Mouse (Mus musculus) embryo, embryonic 11.5 days (tissue): ENCODE results near the gene Kif21a.

Source experiments
- DNase-seq: peaks from one replicate; pipeline ENCODE4 v3.0.0-alpha.2; 2012; ENCODE audit warnings: low read depth, low spot score

Gene Kif21a

GRCm38 (mm10) chr15:91049496-91050441 is at the start of gene Kif21a:
TSS of gene Kif21a (minus strand) at chr15:91049948.
- DNase-seq = no peak

DNA sequence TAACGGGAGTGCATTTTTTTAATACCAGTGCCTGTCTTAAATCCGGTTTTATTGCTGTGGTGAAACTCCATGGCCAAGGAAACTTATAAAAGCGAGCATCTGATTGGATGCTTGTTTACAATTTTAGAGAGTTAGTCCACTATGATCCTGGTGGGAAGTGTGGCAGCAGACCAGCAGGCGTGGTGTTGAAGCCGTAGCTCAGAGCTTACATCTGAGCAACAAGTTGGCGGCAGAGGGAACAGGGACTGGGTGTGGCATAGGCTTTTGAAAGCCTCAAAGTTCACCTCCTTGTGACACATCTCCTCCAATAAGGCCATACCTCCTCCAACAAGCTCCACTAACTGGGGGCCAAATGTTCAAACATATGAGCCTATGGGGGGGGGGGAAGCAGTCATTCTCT is 46.9 kb upstream of the Kif21a start:
- no peak for DNase-seq

DNA sequence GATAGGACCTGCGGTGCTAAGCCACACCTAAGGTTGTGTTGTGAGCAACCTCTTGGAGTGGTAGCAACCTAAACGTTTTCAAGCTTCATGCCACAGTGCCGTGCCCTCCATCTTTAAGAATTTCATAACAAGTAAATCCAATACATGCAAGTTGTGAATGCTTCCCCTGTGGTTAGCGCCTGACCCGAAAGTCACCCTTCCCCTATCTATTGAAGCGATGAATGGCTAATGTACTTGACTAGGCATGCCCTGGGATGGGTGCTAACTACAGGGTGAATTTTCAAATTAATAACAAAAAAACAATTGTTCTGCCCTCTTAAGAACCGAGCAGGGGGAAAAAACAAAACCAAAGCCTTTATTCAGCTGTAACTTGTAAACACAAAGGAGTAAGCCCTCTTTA is 39.7 kb upstream of the Kif21a start:
- no peak for DNase-seq

GRCm38 (mm10) chr15:91088071-91088470 is 38.3 kb upstream of the Kif21a start:
- no peak for DNase-seq

DNA sequence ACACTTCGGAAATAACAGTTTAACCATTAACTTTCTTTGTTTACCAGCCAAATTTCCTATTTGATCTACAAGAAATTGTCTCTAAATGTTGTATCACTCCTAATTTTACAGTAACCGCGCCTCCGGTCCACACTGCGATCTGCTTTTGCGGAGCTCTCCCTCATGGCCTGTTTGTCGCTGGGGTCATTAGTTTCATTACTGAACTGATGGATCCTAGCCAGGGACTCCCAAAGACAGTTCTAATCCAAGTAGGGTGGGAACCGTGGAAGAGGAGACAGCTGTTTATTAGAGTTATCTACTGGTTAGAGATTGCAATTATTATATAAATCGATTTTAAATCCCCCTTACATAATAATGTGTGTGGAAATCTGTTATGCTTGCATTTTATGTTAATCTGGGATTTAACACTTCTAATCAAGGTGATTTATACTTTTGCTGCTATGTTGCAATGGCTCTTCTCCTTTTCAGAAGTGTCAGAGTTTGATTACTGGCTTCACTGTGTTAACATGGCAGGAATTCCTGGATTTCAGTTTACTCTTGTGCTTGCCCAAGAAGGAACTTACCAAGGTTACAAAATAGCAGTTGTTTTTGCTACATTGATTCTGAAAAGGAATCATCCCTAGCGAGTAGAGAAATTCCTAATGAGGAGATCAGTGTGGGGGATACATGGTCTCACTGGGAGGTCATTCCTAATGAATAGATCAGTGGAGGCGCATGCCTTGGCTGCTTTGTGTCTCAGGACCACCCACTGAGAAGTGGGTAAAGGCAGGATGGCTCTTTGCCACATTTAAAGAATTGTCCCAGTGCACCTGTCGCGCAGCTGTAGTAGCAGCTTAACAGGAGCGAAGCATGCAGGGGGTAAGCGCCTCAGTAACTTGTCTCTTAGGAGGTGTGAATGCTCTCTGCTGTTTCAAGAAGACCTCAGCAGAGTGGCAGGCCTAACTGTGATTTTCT is 28.0 kb upstream of the Kif21a start:
- DNase-seq = no peak

DNA sequence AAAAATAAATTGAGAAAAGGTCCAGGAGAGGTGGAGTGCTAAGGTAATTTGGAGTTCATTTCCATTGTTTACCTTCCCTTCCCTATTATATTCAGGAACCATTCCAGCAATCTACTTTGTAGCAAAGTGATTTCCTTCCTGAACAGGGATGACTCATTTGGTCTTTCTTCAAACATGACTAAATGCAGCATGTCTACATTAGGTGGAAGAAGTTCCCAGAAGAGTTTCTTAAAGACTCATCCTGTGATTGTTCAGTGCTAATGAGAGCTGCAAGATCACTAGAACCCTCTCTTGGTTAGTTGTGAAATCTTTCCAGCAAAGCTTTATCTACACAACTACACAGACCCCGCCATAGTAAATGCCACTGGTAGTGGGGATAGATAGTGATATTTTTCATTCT is 22.7 kb upstream of the Kif21a start:
- no peak for DNase-seq

GRCm38 (mm10) chr15:91064310-91064826 is 14.6 kb upstream of the Kif21a start:
- DNase-seq = no peak

GRCm38 (mm10) chr15:91063845-91064244 is 14.1 kb upstream of the Kif21a start:
- DNase-seq = no peak

DNA sequence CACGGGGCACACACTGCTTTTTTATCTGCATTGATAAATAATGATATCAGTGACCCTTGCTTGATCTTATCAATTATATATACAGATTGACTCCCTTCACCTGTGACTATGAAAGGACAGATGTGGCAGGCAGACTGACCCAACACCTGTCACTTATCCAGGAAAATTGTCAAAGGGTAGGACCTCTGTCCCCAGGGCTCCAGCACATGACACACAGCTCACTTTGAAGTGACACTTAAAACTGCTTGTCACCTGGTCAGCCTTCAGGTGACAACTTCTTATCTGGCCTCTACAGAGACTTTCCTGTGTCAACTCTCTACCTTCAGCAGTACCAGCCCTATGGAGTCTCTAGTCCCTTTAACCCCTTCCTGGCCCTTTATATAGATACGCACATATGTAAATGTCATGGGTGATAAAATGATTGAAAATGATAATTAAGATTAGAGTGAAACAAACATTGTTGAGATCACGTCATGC is 7.2 kb upstream of the Kif21a start:
- DNase-seq = no peak

- DNase-seq = no peak
Measured at GRCm38 (mm10) chr15:91056176-91056865, 6.6 kb upstream of the Kif21a start.

GRCm38 (mm10) chr15:91048951-91049495 is 725 bp downstream of the Kif21a start:
- DNase-seq = no peak

- DNase-seq = no peak
Measured at GRCm38 (mm10) chr15:91047627-91048026, 2.1 kb downstream of the Kif21a start.

- DNase-seq = no peak
Measured at GRCm38 (mm10) chr15:91046506-91046905, 3.2 kb downstream of the Kif21a start.

DNA sequence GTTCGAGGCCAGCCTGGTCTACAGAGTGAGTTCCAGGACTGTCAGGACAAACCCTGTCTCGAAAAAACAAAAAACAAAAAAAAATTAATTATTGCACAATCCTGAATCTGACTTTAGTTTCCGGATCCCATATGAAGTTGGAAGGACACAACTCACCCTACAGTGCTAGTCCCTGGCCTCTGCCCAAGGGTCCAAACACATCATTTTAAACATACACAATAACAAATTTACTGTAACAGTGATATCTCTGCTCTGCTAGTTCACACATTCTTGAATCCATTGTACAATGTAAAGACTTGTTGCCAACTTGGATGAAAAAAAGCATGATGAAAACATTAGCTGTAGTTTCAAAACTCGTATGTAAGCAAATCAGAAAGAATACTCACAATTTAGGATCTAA is 6.5 kb downstream of the Kif21a start:
- no peak for DNase-seq

GRCm38 (mm10) chr15:91038860-91039259 is 10.9 kb downstream of the Kif21a start:
- no peak for DNase-seq

GRCm38 (mm10) chr15:91034090-91034489 is 15.7 kb downstream of the Kif21a start:
- no peak for DNase-seq

DNA sequence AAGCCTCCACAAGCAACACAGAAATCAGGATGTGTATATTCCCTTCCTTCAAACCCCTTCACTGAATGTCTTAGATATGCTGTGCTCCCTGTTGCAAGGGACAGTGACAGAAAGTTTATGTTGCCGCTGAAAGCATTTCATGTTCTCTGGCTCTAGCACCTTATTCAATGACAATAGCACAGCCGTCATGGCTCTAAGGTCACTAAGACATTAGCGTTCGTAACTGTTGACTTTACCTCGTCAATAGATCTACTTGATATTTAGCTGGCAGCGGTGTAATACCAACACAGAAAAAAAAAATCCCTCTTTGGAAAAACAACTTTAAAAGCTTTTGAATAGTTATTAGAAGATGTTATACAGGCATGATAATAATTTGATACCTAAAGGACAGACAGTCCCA is 16.2 kb downstream of the Kif21a start:
- no peak for DNase-seq

GRCm38 (mm10) chr15:91028962-91029361 is 20.8 kb downstream of the Kif21a start:
- no peak for DNase-seq

DNA sequence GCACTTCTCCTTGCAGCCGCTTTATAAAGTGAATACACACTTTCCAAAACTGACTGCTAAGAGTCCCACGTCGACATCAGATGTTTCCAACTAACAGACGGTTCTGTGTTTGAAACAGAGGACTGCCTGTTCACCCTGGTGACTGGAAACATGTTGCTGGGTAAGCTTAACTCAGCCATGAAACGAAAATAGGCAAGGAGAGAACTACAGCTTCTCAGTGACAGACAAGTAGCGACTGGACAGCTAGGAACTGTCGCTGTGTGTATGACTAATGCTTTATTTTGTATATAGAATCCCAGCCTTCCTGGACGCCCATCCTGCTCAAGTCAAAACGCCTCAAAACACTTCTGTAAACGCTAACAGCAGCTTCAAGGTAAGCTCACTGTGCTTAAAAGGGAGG is 21.3 kb downstream of the Kif21a start:
- DNase-seq = no peak

GRCm38 (mm10) chr15:91022276-91022675 is 27.5 kb downstream of the Kif21a start:
- no peak for DNase-seq

GRCm38 (mm10) chr15:91018861-91019187 is 30.9 kb downstream of the Kif21a start:
- DNase-seq = no peak
